Mouse (Mus musculus): Measurements from ENCODE around the gene Nipsnap3a. TPM values are rescaled to one million over a fixed set of nuclear protein-coding genes. Genes with fewer than 3 reads are reported as not detected.

Nipsnap3a gene
- polyA plus RNA-seq, 1 experiment from 2014 or later, result not detected

DNA sequence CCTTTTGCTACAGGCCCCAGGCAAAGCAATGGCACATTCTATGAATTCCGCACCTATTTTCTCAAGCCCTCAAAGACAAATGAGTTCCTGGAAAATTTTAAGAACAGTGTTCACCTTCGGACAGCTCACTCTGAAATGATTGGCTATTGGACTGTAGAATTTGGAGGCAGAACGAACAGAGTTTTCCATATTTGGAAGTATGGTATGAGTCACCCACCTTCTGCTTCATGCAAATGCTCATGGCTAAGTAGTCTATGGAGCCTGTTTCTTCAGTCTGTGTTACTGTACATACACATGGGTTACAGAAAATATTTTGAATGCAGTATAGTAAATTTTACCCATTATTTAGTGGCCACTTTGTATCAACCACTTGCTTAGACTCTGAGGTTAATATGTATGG, 26.0 kb downstream of the Nipsnap3a start:
- no peaks in the 10 kb centered on the region for H3K9me3 ChIP-seq
- 93% methylated on average over 3 of the region's 3 CpGs for WGBS
- no peak overlapping the region for H3K4me3 ChIP-seq (replicated peaks)
- H3K4me2 ChIP-seq, result no peak overlapping the region
- no peak overlapping the region for H3K27ac ChIP-seq
- no peak for ATAC-seq (ENCODE audit: low FRiP score)
- no peak overlapping the region for H3K9ac ChIP-seq
- H3K27me3 ChIP-seq, result no peaks in the 10 kb centered on the region
- H3K4me1 ChIP-seq, result peaks cover 4% of the 10 kb centered on the region; the same call in 1 of the 2 replicates
- H3K36me3 ChIP-seq (replicated peaks), result peaks cover 40% of the 10 kb centered on the region

DNA sequence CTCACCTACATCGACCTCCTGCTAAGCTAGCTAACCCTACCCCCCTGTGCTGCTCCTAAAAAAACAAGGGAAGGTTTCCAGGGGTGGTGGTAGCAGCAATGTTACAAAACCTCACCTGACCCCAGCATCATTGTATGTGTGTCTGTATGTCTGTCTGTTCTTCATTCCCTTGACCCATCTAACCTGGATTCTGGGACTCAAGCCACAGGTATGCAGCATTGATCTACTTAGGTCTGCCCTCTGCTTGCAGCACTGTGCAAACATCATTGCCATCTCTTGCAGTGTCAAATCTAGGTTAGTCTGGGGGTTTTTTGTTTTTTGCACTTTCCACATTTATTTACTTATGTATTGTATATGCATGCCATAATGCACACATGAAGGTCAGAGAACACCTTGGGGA, 29.3 kb downstream of the Nipsnap3a start:
- Histone ChIP-seq H3K9me3 (no peaks in the 10 kb centered on the region), H3K9ac (no peak overlapping the region), H3K4me1 (no peaks in the 10 kb centered on the region), H3K27ac (no peak overlapping the region), H3K4me3 (replicated peaks) (no peak overlapping the region), H3K4me2 (no peak overlapping the region), H3K36me3 (replicated peaks) (peaks cover 59% of the 10 kb centered on the region), H3K27me3 (no peaks in the 10 kb centered on the region)
- ATAC-seq (ENCODE audit: low FRiP score), result no peak
- 94% methylated on average over 1 of the region's 1 CpGs for WGBS

DNA sequence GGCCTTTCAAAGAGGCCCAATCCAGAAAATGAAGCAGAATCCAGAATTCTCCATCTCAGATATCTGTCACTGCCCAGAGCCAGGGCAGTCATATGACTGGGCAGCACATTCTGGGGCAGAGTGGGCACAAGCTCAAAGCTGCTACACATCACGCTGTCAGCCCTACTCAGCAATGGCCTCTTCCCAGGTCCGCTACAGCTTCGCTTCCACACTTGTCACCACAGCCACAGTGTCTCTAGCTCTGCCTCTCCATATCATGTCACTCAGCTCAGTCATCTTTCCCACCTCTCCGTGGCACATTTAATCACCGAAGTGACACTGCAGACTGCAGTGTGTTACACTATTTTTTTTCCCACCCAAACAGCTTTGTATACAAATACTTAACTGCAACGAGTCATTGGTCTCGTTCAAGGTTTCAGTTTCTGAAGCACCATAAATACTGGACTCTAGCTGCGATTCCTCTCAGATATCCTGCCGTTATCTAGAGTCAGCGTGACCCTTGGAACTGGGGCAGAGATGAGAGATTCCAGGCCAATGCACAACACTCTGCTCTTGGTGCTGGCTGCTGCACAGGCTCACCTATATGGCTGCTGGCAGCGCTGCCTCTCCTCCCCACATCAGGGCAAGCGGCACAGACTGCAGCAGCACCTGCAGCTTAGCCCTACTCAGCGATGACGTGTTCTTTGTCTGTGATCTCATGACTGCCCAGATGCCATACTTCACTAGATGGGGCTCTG, 34.3 kb downstream of the Nipsnap3a start:
- H3K4me3 ChIP-seq (replicated peaks), result no peak overlapping the region
- H3K4me2 ChIP-seq, result no peak overlapping the region
- ATAC-seq (ENCODE audit: low FRiP score), result no peak
- 95% methylated on average over 14 of the region's 14 CpGs for WGBS
- peaks cover 38% of the 10 kb centered on the region for H3K36me3 ChIP-seq (replicated peaks)
- no peak overlapping the region for H3K9ac ChIP-seq
- no peaks in the 10 kb centered on the region for H3K4me1 ChIP-seq
- H3K9me3 ChIP-seq, result no peaks in the 10 kb centered on the region
- no peaks in the 10 kb centered on the region for H3K27me3 ChIP-seq
- no peak overlapping the region for H3K27ac ChIP-seq

DNA sequence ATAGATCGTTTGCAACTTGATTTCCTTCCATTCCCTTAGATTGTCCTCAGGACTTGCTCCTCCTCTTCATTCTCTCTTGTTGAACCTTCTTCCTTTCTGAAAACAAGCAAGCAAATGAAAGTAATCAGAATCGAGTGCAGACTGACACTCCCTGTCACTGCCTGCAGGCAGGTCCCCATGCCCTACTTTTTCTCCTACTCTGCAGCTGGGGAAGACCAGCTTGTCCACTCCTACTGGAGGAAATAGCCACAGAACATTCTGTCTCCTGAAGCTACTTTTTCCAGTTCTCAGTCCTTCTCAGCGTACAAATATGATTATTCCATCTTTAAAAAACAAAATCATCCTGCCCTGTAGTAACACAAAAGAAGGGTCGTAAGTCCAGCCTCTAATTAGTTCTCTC, 35.3 kb downstream of the Nipsnap3a start:
- Histone ChIP-seq H3K27ac (no peak overlapping the region), H3K4me2 (no peak overlapping the region), H3K9ac (no peak overlapping the region), H3K4me3 (replicated peaks) (no peak overlapping the region), H3K27me3 (no peaks in the 10 kb centered on the region), H3K4me1 (no peaks in the 10 kb centered on the region), H3K36me3 (replicated peaks) (peaks cover 30% of the 10 kb centered on the region), H3K9me3 (no peaks in the 10 kb centered on the region)
- 88% methylated on average over 4 of the region's 4 CpGs for WGBS
- no peak for ATAC-seq (ENCODE audit: low FRiP score)

DNA sequence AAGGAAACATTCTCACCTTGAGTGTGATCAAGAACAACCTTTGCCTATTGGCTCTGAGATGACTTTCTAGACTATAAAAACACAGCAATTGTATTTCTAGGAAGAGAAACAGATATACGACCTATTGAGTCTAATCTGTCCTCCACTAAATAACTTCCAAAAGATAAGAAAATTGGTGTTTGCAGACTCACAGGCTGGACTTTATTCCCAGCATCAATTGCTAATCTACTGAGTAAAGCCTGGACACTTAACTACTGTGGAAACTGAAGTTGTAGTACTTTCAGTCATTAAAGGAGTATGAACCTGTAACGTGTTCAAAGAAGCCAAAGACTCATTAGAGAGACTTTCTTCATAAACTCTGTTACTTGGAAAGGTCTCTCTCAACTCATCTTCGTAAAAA, 38.7 kb downstream of the Nipsnap3a start:
- Histone ChIP-seq H3K36me3 (replicated peaks) (peaks cover 11% of the 10 kb centered on the region), H3K27me3 (no peaks in the 10 kb centered on the region), H3K27ac (no peak overlapping the region), H3K9ac (no peak overlapping the region), H3K9me3 (no peaks in the 10 kb centered on the region), H3K4me3 (replicated peaks) (no peak overlapping the region), H3K4me2 (no peak overlapping the region), H3K4me1 (no peaks in the 10 kb centered on the region)
- ATAC-seq (ENCODE audit: low FRiP score), result no peak
- 85% methylated on average over 3 of the region's 3 CpGs for WGBS

DNA sequence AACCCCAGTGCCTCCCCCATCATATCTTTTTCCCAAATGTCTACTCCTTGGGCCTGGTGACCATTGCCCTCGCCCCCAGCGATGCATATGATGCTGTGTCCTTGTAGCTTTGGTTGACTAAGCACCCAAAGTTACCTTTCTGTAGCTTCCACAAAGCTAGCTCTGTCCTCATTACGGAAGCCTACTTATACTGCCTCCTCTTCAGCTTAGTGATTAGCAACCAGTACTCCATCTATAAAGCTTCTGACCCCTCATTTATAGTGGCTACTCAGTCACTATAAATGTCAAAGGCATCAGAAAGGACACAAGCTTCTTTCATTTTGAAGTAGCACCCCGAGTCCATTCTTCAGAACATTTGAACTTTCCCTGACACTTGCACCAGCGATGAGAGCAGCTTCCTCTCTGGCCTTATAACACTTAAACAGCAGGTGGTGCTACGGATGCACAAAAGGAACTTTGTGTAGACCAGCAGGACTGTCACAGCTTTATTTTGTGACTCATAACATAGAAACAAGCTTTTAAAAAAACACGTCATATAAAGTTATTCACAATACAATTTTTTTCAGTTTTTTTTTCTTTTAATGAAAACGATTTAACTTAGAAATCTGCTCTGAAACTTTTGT, 41.4 kb downstream of the Nipsnap3a start:
- Histone ChIP-seq H3K36me3 (replicated peaks) (no peaks in the 10 kb centered on the region), H3K4me3 (replicated peaks) (no peak overlapping the region), H3K4me2 (no peak overlapping the region), H3K9me3 (no peaks in the 10 kb centered on the region), H3K27me3 (no peaks in the 10 kb centered on the region), H3K4me1 (no peaks in the 10 kb centered on the region), H3K9ac (no peak overlapping the region), H3K27ac (no peak overlapping the region)
- no peak for ATAC-seq (ENCODE audit: low FRiP score)
- 43% methylated on average over 8 of the region's 8 CpGs for WGBS

DNA sequence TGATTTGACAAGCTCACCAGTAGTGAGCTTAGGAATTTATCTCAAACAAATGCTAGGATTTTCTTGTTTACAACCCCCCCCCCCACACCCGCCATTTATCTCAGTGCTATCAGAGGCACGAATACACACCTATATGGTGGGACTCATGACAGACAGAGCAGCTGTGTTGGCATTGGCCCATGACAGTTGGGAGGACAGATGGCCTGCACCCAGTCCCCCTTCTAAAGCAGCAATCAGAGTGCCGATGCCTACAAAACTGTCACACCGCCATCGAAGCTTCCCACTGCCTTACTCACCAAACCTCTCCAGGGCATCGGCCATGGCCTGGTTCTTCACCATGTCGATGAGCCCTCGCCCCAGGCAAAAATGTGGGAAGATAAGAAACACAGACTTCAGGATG, 54.7 kb downstream of the Nipsnap3a start:
- Histone ChIP-seq H3K4me3 (replicated peaks) (no peak overlapping the region), H3K9ac (no peak overlapping the region), H3K27me3 (no peaks in the 10 kb centered on the region), H3K4me2 (no peak overlapping the region), H3K9me3 (no peaks in the 10 kb centered on the region), H3K36me3 (replicated peaks) (0 out of 2 replicates have a peak, but pooled peaks cover 7% of the 10 kb centered on the region), H3K27ac (no peak overlapping the region), H3K4me1 (0 out of 2 replicates have a peak, but pooled peaks cover 2% of the 10 kb centered on the region)
- no peak for ATAC-seq (ENCODE audit: low FRiP score)
- WGBS, result 90% methylated on average over 8 of the region's 8 CpGs

DNA sequence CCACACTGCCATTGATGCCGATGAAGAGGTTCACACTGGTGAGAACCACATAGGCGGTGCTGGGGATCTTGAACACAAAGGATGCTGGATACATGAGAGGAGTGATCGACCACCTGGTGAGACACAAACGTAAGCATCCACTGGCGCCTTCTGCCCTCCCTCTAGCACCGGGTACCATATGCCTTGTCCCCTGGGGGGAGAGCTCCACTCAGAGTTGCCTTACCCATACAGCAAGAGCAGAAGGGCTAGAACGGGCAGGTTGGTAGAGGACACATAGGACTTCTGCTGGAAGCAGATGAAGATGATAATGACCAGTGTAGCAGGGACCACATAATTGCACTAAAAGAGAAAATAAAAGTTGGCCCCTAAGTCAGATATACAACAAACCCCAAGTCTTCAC, 56.7 kb downstream of the Nipsnap3a start:
- H3K4me1 ChIP-seq, result 0 out of 2 replicates have a peak, but pooled peaks cover 2% of the 10 kb centered on the region
- H3K4me2 ChIP-seq, result no peak overlapping the region
- no peak for ATAC-seq (ENCODE audit: low FRiP score)
- 85% methylated on average over 7 of the region's 7 CpGs for WGBS
- no peak overlapping the region for H3K27ac ChIP-seq
- 0 out of 2 replicates have a peak, but pooled peaks cover 7% of the 10 kb centered on the region for H3K36me3 ChIP-seq (replicated peaks)
- no peak overlapping the region for H3K9ac ChIP-seq
- no peaks in the 10 kb centered on the region for H3K9me3 ChIP-seq
- H3K27me3 ChIP-seq, result no peaks in the 10 kb centered on the region
- no peak overlapping the region for H3K4me3 ChIP-seq (replicated peaks)

DNA sequence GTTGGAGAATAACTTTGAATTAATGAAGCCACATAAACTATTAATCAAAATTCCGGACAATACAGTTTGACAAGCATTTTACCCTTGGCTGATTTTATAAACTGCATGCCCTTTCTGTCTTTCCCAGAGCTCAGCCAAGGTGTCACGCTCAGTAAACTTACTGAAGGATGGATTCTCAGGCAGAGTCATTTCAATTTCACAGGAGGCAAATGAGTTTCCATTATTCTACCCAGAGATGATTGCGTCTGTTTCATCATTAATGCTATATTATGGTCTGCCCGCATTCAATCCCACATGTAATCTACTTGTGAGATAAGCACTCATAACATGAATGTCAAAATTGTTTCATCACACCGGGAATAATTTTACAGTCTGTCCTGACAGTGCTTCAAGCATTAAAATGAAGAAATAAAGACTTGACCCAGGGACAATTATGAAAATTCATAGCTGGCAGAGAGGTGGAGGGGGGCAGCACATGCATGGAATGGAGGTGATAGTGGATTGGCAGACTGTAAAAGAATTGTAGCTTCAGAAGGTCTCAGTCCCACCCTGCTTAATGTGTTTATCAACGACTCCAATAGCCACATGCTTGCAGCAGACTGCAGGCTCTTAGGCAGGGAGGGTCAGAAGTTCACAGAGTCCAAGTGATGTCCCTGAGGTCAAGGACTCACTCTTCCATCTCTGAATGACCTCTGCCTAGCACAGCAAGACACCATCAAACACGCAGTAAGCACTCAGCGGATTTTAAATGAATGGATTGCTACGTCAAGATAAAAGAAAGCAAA, 57.4 kb downstream of the Nipsnap3a start:
- no peak overlapping the region for H3K4me2 ChIP-seq
- no peak overlapping the region for H3K27ac ChIP-seq
- H3K27me3 ChIP-seq, result no peaks in the 10 kb centered on the region
- ATAC-seq (ENCODE audit: low FRiP score), result no peak
- 76% methylated on average over 9 of the region's 9 CpGs for WGBS
- 0 out of 2 replicates have a peak, but pooled peaks cover 7% of the 10 kb centered on the region for H3K36me3 ChIP-seq (replicated peaks)
- no peaks in the 10 kb centered on the region for H3K9me3 ChIP-seq
- no peak overlapping the region for H3K4me3 ChIP-seq (replicated peaks)
- 0 out of 2 replicates have a peak, but pooled peaks cover 2% of the 10 kb centered on the region for H3K4me1 ChIP-seq
- H3K9ac ChIP-seq, result no peak overlapping the region

Other genes starting within 250 kb of the Nipsnap3a start
- gene Olfr275, start 174.7 kb upstream of the Nipsnap3a start, polyA plus RNA-seq (2016; fragmentation: Nextera tagmentation; extraction: Ambion mirVana), result not detected in 2 replicates
- not detected in 2 replicates for gene Olfr273, start 130.0 kb upstream of the Nipsnap3a start, polyA plus RNA-seq (2016; fragmentation: Nextera tagmentation; extraction: Ambion mirVana)
- gene Olfr272, start 70.1 kb upstream of the Nipsnap3a start, polyA plus RNA-seq (2016; fragmentation: Nextera tagmentation; extraction: Ambion mirVana), result not detected in 2 replicates
- not detected in 2 replicates for gene Olfr270, start 24.7 kb upstream of the Nipsnap3a start, polyA plus RNA-seq (2016; fragmentation: Nextera tagmentation; extraction: Ambion mirVana)
- 95.1 and 105 TPM in 2 replicates for gene Nipsnap3b, start 22.6 kb downstream of the Nipsnap3a start, polyA plus RNA-seq (2016; fragmentation: Nextera tagmentation; extraction: Ambion mirVana)
- 5.9 and 7.5 TPM in 2 replicates for gene Abca1, start 170.6 kb downstream of the Nipsnap3a start, polyA plus RNA-seq (2016; fragmentation: Nextera tagmentation; extraction: Ambion mirVana)